Mouse (Mus musculus): Measurements from ENCODE around the gene Zfp64. TPM values are rescaled to one million over a fixed set of nuclear protein-coding genes. Genes with fewer than 3 reads are reported as not detected.
A peak's percentile ranks its signal among the peaks of the same experiment; 100 is the strongest.
"Not testable (repeated sequence)": the region's sequence is repeated elsewhere in the genome, so short reads cannot be mapped to it uniquely, and the experiment has no call there.

Zfp64 gene
- polyA plus RNA-seq, 1 experiment from 2014 or later, result 41.0 TPM

DNA sequence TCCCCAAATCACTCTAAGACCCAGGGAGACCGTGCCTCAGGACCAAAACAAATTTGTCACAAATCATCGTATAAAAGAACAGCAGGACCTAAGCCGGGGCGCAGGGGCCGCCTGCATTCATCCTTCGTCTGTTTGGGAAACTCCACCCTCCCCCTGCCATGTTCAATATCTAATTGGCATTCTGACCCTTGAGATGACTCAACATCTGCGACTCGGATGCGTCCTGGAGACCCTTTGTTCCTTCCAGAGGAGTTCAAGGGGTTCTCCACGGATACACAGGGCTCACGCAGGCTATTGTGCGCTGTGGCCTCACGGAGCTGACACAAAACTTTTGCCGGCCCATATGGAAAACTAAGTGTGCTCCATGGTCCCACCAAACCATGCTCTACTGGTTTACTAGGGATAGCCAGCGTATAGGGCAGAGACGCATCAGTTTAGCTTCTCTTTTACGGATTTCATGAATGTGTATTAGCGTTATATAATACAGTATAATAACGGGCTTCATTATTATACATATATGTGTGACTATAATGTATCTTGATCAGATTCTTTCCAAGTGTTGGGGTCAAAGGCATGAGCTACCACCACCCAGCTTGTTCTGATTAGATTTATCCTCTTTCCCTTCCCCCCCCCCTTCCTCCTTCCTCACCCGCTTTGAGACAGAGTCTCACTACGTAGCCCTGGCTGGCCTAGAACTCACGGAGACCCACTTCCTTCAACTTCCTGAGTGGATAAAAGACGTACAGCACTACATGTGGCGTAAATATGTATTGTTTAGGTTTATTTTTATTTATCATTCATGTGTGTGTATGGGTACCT is 94.3 kb downstream of the Zfp64 start:
- peak; percentile 87 for ATAC-seq (ENCODE audit: low FRiP score, low read depth)
- 22% methylated on average over 24 of the region's 24 CpGs for WGBS
- H3K4me1 ChIP-seq, result peaks cover 24% of the 10 kb centered on the region
- H3K27ac ChIP-seq (replicated peaks), result peak overlapping the region; percentile 75
- H3K4me3 ChIP-seq, result no peak overlapping the region
- no peaks in the 10 kb centered on the region for H3K9me3 ChIP-seq
- peak overlapping the region; percentile 30 for H3K4me2 ChIP-seq (replicated peaks)
- no peaks in the 10 kb centered on the region for H3K36me3 ChIP-seq
- H3K9ac ChIP-seq (replicated peaks), result no peak overlapping the region
- H3K27me3 ChIP-seq, result peaks cover 15% of the 10 kb centered on the region

GRCm38 (mm10) chr2:168860032-168860691 is 95.2 kb downstream of the Zfp64 start:
- H3K27me3 ChIP-seq, result peaks cover 25% of the 10 kb centered on the region
- WGBS, result 9% methylated on average over 16 of the region's 16 CpGs
- H3K9ac ChIP-seq (replicated peaks), result no peak overlapping the region
- H3K4me1 ChIP-seq, result peaks cover 24% of the 10 kb centered on the region
- no peaks in the 10 kb centered on the region for H3K36me3 ChIP-seq
- no peak overlapping the region for H3K4me3 ChIP-seq
- H3K4me2 ChIP-seq (replicated peaks), result peak overlapping the region; percentile 30
- peak overlapping the region; percentile 20 for H3K27ac ChIP-seq (replicated peaks)
- no peak for ATAC-seq (ENCODE audit: low FRiP score, low read depth)
- H3K9me3 ChIP-seq, result no peaks in the 10 kb centered on the region

DNA sequence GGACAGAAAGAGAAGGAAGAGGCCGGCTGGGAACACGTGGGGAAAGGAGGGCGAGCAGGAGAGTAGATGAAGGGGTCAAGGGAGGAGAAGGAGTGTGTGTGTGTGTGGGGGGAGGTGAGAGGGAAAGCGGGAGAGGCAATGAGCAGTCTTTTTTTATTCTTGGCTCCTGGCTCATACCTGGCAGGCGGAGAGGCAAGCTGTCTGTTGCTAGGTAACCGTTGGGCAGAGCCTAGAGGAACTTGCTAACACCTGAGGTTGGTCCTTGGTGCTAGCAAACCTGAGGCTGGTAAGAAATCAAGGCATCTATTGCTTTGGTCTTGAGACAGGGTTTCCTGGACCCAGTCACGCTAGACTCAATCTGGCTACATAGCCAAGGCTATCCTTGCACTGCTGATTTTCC is 98.7 kb downstream of the Zfp64 start:
- Histone ChIP-seq H3K36me3 (no peaks in the 10 kb centered on the region), H3K9ac (replicated peaks) (no peak overlapping the region), H3K4me2 (replicated peaks) (no peak overlapping the region), H3K4me1 (peaks cover 21% of the 10 kb centered on the region), H3K27me3 (peaks cover 25% of the 10 kb centered on the region), H3K9me3 (no peaks in the 10 kb centered on the region), H3K27ac (replicated peaks) (no peak overlapping the region), H3K4me3 (no peak overlapping the region)
- 80% methylated on average over 7 of the region's 7 CpGs for WGBS
- ATAC-seq (ENCODE audit: low FRiP score, low read depth), result no peak

GRCm38 (mm10) chr2:168854777-168855176 is 100.6 kb downstream of the Zfp64 start:
- Histone ChIP-seq H3K4me3 (no peak overlapping the region), H3K4me2 (replicated peaks) (no peak overlapping the region), H3K4me1 (peaks cover 7% of the 10 kb centered on the region), H3K9me3 (no peaks in the 10 kb centered on the region), H3K27me3 (peaks cover 25% of the 10 kb centered on the region), H3K27ac (replicated peaks) (no peak overlapping the region), H3K9ac (replicated peaks) (no peak overlapping the region), H3K36me3 (no peaks in the 10 kb centered on the region)
- 62% methylated on average over 1 of the region's 1 CpGs for WGBS
- no peak for ATAC-seq (ENCODE audit: low FRiP score, low read depth)

GRCm38 (mm10) chr2:168853869-168854268 is 101.5 kb downstream of the Zfp64 start:
- H3K36me3 ChIP-seq; H3K9me3 ChIP-seq; H3K4me3 ChIP-seq; H3K27ac ChIP-seq (replicated peaks); H3K4me1 ChIP-seq; H3K4me2 ChIP-seq (replicated peaks); ATAC-seq (ENCODE audit: low FRiP score, low read depth); H3K9ac ChIP-seq (replicated peaks): not testable (repeated sequence)
- H3K27me3 ChIP-seq, result peaks cover 25% of the 10 kb centered on the region
- WGBS, result 93% methylated on average over 13 of the region's 13 CpGs

- H3K4me2 ChIP-seq (replicated peaks), result no peak overlapping the region
- H3K4me1 ChIP-seq, result 0 out of 2 replicates have a peak, but pooled peaks cover 2% of the 10 kb centered on the region
- H3K27me3 ChIP-seq, result peaks cover 13% of the 10 kb centered on the region
- no peaks in the 10 kb centered on the region for H3K36me3 ChIP-seq
- no peaks in the 10 kb centered on the region for H3K9me3 ChIP-seq
- ATAC-seq (ENCODE audit: low FRiP score, low read depth), result no peak
- no peak overlapping the region for H3K4me3 ChIP-seq
- 57% methylated on average over 10 of the region's 10 CpGs for WGBS
- H3K27ac ChIP-seq (replicated peaks), result no peak overlapping the region
- H3K9ac ChIP-seq (replicated peaks), result no peak overlapping the region
These were observed 103.8 kb downstream of the Zfp64 start for GRCm38 (mm10) chr2:168851545-168851944.

DNA sequence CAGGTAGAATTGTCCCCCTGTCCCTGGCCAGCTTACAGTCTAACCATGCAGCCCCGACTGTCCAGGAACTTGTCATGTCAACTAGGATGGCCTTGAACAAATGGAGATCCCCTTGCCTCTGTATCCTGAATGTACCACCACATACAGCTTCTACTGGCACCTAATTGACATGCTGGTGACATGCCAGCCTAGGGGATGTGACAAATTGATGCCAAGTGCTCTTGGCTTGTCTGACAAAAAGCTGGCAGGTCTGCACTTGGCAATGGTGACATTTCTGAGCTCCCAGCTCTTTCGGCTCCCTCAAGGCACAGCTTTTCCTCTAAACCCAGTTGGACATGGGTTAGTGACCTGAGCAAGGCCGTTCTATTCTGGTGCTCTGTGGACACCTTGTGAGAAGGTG is 106.8 kb downstream of the Zfp64 start:
- Histone ChIP-seq H3K27ac (replicated peaks) (no peak overlapping the region), H3K9ac (replicated peaks) (no peak overlapping the region), H3K4me1 (0 out of 2 replicates have a peak, but pooled peaks cover 2% of the 10 kb centered on the region), H3K9me3 (no peaks in the 10 kb centered on the region), H3K36me3 (no peaks in the 10 kb centered on the region), H3K4me2 (replicated peaks) (no peak overlapping the region), H3K27me3 (no peaks in the 10 kb centered on the region; the same call in 1 of the 2 replicates), H3K4me3 (no peak overlapping the region)
- ATAC-seq (ENCODE audit: low FRiP score, low read depth), result no peak
- WGBS, result 85% methylated on average over 3 of the region's 3 CpGs

- H3K27ac ChIP-seq (replicated peaks), result no peak overlapping the region
- WGBS, result 82% methylated on average over 7 of the region's 7 CpGs
- no peaks in the 10 kb centered on the region for H3K9me3 ChIP-seq
- no peak overlapping the region for H3K9ac ChIP-seq (replicated peaks)
- no peak overlapping the region for H3K4me3 ChIP-seq
- no peak for ATAC-seq (ENCODE audit: low FRiP score, low read depth)
- H3K36me3 ChIP-seq, result no peaks in the 10 kb centered on the region
- H3K4me1 ChIP-seq, result peaks cover 9% of the 10 kb centered on the region
- no peaks in the 10 kb centered on the region; the same call in 1 of the 2 replicates for H3K27me3 ChIP-seq
- no peak overlapping the region for H3K4me2 ChIP-seq (replicated peaks)
These were observed 109.1 kb downstream of the Zfp64 start for GRCm38 (mm10) chr2:168846180-168846720.

Other genes with a start within 250 kb of the Zfp64 start
- gene Atp9a, start 213.2 kb downstream of the Zfp64 start, polyA plus RNA-seq (2016; fragmentation: Nextera tagmentation; extraction: Ambion mirVana), result 41.0 and 42.9 TPM in 2 replicates
- 14.1 and 17.4 TPM in 2 replicates for gene Sall4, start 187.6 kb downstream of the Zfp64 start, polyA plus RNA-seq (2016; fragmentation: Nextera tagmentation; extraction: Ambion mirVana)